Mouse (Mus musculus) adrenal gland, adult 2 months (tissue): ENCODE data around the gene Cav1. TPM values are rescaled to one million over a fixed set of nuclear protein-coding genes. Genes with fewer than 3 reads are reported as not detected.

Experiments
- DNase-seq: peaks from one replicate; pipeline ENCODE4 v3.0.0; 2021
- long read RNA-seq: library from polyadenylated mRNA; stranded (forward); transcript quantifications from one replicate; pipeline ENCODE4 v2.0.0, GENCODE M21; 2021
- polyA plus RNA-seq: library from polyadenylated mRNA; depleted of rRNA; stranded (reverse); fragments of >200 nt; gene quantifications from 2 replicates; pipeline ENCODE4 v1.2.3, GENCODE M21; 2012; rRNA removed
- total RNA-seq, 2 experiments: library from RNA; stranded (reverse); gene quantifications; 2 replicates each; pipeline ENCODE4 v1.2.3; 2021

Cav1 gene
- total RNA-seq (100 to 1,000 TPM; 191 to 251 TPM), polyA plus RNA-seq (251 and 318 TPM in 2 replicates)
- long read RNA-seq, transcript Cav1-201 (3 exons, 2,522 nt) = minor isoform, 42 of 201 reads
- long read RNA-seq, transcript Cav1-203 (3 exons, 613 nt) = minor isoform, 5 of 201 reads
- long read RNA-seq, transcript Cav1-202 (2 exons, 2,746 nt) = major isoform, 134 of 201 reads
- long read RNA-seq, partial matches to known transcripts = 8 of 201 reads
- long read RNA-seq, other reads (novel, unspliced or antisense) = 9 of 201 reads

DNA sequence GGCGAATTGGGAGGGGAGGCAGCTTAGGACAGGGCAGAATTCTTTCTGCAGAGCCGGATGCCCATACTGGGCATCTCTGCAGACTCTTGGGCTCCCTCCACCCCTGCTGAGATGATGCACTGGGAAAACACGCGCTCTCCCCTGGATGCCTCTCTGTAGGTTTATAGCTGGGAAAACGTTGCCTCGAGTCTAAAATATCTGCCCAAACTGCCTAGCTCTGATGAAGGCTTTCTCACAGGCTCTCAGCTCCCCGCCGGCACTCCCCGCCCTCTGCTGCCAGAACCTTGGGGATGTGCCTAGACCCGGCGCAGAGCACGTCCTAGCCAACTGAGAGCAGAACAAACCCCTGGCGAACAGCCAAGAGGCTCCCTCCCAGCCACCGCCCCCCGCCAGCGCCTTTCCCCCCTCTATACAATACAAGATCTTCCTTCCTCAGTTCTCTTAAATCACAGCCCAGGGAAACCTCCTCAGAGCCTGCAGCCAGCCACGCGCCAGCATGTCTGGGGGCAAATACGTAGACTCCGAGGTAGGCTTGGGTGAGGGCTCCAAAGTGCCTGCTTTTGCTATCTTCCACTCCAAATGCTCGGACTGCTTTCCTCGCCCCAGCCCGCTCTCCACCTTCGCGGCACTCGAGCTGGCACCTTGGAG lies at the start of gene Cav1:
Cav1 (plus strand) TSS at position 382 of the 648 bp plus-strand sequence.
- DNase-seq = peak; percentile 81

DNA sequence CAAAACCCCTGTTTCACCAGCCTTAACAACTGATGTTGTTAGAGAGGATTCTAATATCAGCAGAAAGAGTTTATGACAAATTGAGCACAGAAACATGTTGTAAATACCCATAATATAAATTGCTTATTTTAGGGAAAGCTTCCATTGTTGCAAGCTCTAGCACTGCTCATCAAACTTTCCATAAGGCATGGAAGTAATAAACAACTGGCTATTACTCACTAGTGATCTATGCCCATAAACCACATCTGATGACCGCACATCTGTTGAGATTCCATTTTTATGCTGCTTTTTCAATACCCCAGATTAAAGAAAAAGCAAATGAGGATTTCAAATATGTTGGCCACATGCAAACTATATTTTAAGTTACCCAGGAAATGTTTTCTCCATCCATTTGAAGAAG lies 48.0 kb upstream of the Cav1 start:
- DNase-seq = no peak

DNA sequence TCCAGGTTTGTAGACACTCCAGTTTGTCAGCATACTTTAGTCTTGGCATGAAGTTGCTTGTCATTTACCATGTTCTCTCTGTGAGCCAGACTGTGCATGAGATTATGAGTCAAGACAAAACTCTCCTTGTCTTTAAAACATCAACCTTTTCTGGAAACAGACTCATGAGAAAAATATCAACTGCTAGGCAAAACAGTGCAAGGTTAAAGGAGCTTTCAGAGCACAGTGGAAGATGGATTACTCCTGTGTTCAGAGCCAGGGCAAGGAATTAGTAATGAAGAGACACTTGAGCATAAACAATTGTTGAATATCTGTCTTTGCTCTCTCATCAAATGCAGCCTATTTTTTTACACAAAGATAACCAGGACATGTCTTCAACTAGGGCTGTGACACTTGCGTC lies 47.2 kb upstream of the Cav1 start:
- no peak for DNase-seq

DNA sequence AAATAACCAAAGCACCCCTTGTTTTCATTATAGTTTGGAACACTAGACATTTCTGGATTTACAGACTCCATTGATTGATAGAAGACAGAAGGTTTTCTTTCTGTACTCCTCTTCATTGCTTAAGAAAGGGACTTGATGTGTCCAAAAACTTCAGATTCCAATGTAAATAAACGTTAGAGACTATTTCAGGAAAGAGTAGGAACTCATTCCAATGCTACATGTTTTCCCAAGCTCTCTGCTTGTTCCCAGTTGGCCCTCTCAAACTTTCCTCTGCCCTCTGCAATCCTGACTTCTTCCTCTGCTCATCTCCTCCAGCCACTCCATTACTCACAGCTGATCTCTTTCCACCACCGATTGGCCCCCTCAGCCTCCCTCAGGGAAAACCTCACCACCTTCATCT lies 43.3 kb upstream of the Cav1 start:
- DNase-seq = no peak

DNA sequence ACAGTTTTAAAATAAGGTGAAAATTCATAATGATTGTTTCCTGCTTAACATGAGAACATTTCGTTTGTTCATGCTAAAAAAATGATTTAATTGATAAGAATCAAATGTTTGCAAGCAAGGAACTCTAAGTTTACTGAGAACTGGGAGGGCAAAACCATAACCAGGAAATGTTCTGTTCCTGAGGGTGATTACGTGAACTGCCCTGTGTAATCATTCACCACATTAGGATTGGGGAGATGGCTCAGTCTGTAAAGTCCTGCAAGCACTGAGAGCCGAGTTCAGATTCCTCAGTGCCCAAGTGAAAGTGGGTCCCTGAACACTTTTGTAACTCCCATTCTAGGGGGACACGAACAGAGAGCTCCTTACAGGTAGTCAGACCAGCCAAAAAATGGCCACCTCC lies 41.1 kb upstream of the Cav1 start:
- no peak for DNase-seq

DNA sequence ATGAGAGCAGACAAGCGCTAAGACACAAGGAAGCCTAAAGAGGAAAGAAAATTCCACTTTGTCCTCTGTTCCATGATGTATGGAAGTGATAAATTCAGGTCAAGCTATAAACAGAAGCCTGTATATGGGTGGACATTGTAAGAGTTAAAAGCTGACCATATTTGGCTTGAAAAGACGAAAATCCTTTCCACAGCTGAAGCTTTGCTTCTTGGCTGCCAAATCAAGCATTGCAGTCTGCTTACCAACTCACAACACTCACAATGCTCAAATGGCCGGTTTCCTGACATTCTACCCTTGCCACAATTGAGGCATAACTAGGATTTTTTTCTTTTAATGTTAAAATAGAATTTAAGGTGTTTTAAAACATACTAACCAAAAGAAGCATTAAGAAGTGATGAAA lies 39.7 kb upstream of the Cav1 start:
- no peak for DNase-seq

DNA sequence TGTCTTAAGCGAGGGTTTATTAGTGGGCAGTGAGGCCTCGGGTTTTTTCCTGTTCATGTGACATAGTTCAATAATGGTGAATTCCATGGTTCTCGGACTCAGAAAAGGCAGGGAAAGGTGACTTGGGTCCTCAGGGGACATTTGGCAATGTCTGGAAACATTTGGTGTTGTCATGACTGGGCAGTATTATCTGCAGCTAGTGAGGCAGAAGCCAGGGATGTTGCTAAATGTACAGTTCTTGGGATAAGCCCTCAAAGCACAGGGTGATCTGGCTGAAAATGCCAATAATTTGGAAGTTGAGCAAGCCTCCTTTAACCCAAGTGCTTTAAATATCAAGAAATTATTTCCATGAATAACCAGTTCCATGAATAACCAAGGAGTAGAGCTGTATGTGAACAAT lies 27.8 kb upstream of the Cav1 start:
- DNase-seq = peak; percentile 24

DNA sequence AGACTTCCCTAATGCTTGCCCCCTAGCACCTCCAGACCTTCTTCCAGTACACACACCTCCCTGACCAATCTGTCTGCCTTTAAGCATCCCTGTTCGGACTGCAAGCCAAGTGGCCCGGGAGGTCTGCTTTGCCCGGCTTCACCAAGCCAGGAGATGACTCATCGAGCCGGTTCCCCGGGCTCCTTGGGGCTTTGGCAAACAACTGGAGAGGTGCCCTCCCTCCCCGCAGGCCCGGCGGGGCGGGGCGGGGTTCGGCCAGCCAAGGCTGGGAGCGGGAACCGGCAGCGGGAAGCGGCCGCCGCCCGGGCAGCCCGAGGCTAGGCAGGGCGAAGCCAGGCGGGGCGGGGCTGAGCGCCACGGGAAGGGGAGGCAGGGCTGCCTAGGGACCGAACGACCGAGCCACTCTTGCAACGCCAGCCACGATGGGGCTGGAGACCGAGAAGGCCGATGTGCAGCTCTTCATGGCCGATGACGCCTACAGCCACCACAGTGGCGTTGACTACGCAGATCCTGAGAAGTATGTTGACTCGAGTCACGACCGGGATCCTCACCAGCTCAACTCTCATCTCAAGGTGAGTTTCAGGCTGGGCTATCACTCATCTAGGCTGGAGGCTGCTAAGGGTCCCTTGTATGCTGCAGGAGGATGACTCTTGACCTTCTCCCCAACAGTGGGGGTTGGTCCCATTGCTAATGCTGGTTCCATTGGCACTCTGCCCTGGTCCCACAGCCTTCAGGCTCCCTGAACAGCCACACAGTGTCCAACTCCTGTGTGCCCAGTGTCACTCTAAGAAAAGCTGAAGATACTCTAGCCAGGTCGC lies 25.0 kb upstream of the Cav1 start, which contains the start of gene Cav2:
Cav2 (plus strand) TSS at position 247 of the 818 bp plus-strand sequence.
- DNase-seq = peak; percentile 97

DNA sequence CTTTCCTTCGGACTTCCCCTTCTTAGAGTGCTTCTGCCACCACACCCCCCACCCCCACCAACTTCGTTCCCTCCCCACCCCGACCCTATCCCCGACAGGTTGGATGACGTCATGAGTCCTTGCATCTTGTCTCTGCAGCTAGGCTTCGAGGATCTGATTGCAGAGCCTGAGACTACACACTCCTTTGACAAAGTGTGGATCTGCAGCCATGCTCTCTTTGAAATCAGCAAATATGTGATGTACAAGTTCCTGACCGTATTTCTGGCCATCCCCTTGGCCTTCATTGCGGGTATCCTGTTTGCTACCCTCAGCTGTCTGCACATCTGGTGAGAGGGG lies 24.4 kb upstream of the Cav1 start:
- peak; percentile 14 for DNase-seq

DNA sequence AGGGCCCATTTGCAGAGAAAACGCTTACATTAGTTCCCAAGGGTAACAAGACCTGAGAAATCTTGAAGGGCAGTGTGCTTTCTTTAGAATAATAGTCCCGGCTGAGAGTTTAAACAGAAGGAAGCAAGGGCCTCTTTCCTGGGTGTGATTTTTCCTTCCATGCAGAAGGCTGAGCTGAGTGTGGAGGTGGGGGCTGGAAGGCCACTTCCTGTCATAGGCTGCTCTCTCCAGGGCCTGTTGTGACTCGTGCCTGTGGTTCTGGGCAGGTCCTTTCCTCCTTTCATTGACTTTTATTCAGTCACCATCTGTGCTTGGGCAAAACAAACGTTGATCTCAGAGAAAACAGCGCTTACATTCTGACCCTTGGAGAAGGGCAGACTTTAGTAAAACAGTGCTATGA lies 24.0 kb upstream of the Cav1 start:
- DNase-seq = peak; percentile 28

DNA sequence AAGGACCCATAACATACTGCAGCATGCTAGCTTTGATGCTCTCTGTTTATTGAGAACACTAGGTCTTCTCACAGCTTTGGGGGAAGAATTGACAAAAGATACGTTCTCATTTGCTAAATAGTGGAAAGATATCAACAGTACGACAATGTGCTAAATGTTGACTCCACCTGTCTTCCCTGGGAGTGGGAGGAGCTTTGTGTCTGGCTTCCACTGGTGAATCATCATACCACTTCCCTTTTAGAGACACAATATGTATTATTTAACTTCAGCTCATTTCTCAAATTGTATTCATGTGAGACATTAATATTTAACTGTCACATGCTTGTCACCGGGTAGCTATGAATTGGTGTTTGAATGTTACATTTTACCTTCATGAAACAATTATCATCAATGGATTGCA lies 22.3 kb upstream of the Cav1 start:
- DNase-seq = no peak

DNA sequence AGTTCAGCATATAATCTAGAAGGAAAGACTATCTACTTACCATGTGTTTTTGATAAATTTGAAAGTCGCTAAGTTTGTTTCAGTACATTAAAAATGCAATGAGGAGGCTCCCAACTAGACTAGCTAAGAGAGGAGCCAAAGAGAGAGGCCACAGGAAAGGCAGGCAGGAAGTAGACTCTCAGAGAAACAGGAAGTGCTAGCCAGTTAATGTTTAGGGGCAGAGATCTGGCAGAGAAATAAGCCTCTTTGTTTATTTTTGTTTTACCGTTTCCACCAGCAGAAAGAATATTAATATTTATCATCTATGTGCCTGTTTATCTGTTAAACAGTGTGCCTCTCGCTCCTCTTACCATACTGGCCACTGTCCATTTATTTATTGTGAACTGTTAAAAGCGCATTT lies 19.8 kb upstream of the Cav1 start:
- DNase-seq = no peak

DNA sequence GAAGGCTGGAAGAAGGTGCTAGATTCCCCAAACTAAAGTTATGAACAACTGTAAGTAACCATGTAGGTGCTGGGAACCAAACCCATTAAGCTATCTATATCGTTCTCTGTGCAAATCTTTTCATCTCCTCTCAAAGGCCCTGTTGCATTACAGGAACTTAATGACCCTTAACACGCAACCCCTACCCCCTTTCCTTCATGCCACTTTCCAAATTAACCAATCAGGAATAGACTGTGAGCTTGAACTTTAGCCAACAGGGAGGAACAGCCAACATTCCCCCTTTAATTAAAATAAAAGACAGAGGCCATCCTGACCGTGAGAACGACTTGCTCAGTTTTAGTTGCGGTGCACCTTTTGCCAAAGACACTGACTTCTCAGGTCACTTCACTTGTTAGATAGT lies 11.0 kb upstream of the Cav1 start:
- no peak for DNase-seq

DNA sequence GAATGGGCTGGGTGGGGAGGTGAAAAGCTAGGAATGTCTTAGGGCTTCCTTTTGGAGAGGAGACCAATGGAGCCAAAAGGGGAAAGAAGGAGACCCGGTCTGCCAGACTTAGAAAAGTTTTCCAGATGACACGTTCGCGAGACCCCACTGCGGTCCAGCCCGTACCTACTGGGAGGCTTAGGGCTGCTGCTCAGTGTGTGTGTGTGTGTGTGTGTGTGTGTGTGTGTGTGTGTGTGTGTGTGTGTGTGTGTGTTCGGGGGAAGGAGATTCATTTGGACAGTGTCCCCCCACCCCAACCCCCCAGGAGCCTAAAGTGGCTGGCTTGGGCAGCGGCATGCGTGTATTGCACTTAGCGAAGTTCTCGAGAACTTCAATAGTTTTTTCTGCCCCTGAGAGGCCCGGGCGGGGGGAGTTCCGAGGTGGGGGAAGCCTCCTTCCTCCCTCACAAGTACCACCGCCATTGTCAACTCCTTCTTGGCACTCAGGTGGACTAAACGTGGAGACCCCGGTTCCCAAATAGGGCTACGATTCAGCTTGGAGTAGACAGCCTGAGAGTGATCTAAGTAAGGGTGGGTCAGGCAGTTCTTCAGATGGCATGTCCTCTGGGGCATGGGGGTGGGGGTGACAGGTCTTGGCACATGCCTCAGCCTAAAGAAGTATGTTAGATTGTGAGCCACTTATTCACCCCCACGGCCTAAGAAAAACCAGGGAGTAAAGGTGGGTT lies 629 bp downstream of the Cav1 start:
- DNase-seq = peak; percentile 30

DNA sequence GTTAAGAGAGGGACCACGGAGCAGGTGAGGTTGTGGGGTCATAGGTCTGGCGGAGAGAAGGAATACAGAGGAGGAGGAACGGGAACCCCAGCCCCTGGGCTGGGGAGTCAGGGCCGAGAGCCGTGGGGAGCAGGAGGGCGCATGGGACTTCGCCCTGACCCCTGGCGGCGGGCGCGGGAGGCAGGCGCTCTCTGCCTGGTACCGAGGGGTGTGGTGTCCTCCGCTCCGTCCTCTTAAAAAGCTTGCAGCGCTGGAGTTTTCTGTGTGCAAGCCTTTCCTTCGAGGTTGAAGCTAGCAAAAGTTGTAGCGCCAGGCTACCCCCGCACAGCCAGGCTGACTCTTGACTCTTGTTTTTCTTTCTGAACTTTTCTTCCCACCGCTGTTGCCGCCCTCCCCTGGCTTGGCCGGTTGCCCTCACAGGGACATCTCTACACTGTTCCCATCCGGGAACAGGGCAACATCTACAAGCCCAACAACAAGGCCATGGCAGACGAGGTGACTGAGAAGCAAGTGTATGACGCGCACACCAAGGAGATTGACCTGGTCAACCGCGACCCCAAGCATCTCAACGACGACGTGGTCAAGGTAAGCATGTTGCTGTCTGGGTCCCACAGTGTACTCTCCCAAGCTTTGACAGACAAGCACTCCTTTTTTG lies 1.5 kb downstream of the Cav1 start:
- peak; percentile 86 for DNase-seq

DNA sequence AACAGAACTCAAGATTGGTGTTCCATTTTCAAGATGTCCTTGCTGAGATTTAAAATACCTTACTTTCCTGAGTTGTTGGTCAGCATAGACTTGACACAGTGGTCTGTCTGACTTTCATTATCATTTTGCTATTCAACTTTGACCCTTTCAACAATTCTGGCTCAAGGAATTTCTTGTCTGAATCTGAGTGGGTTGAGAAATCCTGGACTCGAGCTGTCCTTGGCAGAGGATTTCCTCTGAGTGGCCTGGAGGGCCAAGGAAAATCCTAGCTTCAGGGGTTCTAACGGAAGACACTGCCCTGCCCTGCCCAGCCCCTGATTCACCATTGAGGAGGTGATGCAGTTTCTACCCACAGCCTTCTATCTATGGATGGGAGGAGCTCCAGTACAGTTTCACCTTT lies 2.5 kb downstream of the Cav1 start:
- DNase-seq = peak; percentile 34

DNA sequence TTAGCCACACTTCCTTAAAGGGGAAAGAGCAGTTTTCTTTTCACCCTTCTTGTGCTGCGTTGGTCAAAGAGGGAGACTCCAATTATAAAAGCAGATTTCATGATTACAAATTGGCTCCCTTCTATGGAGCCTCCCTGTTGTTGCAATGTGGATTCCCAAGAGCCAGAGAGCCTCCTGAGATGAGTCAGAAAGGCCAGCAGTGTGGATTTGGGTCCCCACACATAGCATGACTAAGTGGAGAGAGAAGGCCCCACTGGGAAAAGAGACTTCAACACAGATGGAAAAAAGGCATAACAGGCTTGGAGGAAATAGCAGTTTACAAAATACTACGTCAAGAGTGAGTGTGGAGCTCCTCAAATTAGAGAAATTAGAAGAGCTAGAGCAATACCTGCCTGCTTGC lies 3.1 kb downstream of the Cav1 start:
- peak; percentile 31 for DNase-seq

DNA sequence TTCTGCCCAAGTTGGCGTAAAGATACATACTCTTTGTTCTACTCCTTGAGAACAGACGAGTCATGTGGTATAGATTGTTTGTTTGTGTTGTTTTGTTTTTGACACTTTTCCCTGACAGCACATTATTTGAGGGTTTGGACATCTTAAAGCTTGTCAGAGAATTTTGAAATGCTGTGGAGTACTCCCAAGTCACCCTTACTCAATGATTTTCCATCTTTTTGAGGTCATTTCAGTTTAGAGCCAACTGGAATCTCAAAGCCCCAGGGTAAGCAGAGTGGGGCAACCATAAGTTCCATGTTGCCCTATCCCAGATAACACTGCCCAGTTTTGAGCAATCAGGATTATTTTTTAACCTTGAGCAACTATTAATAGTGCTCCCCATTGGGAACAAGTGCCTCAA lies 8.1 kb downstream of the Cav1 start:
- DNase-seq = no peak

DNA sequence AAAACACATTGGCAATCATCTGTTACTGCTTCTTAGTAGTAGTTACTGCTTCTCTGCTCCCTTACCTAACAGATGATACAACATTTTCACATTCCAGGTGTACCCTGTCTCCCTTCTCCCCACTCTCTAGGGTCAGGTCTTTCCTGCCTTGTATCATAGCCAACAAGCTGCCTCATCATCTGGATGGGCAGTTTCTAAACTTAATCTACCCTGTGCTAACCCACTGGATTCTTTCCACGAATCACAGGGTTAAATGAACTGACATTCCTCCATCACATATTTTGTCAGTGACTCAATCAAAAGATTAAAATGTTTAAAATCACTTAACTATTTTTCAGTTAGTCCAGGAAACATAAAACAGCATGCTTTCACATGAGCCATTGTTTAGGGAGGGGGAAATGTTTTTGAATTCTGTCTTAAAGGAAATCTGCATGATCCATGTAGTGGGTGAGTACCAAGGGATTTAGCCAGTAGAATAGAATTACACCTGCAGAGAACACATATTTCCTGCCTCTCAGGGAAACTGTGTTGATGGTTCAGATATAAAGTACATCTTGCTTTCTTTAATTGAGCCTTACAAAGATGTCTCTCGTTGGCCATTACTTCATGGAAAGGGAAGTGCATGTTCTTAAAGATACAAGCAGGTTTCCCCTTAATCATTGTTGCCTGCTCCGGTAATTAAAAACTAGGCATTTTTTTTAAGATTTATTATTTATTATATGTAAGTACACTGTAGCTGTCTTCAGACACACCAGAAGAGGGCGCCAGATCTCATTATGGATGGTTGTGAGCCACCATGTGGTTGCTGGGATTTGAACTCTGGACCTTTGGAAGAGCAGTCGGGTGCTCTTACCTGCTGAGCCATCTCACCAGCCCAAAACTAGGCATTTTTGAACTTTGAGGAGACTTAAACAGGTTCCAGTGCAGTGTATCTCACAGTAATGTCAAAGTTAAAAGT lies 8.8 kb downstream of the Cav1 start:
- DNase-seq = no peak

DNA sequence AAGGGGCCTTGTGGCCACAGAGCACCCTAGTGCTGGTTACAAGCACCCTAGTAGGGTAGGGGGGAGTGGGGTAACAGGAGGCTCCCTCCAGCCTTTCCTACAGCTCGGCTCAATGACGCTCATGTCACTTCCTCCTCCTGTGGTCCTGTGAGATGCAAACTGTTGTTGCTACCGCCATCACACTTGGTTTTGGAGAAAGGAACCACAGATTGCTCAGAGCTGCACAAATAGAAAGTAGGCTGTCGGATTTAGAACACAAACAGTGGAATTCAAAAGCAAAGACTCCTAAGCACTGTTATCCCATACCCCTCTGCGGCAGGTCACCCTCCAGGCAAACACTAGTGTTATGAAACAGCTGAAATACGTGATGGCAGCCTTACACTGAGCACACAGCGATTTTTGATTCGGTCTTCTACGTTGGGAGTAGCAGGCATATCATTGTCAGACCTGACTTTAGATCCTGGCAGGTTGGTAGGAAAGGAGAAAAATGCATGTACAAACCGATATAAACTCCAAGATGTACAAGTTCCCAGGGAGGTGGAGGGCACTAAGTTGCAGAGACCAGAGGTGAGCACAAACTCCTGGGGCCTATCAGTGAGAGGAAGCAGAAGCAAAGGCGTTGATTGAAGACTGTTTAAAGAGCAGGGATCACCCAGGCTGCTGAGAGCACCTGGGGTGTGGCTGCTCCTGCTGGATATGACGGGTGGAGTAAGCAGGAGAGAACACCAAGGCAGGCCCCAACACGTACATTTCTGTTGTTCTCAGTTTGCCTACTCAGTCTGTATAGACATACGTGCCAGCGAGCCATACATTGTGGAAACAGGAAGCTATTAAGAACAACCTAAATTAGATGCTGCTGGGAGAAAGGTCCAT lies 10.4 kb downstream of the Cav1 start:
- DNase-seq = no peak
